Mouse (Mus musculus) adrenal gland, postnatal 36 days (tissue): ENCODE results near the gene Tbc1d23. TPM values are rescaled to one million over a fixed set of nuclear protein-coding genes. Genes with fewer than 3 reads are reported as not detected.
"Not testable (repeated sequence)": the region's sequence is repeated elsewhere in the genome, so short reads cannot be mapped to it uniquely, and the experiment has no call there.

Experiments used
- DNase-seq, 2 experiments: peaks; one replicate each; pipeline ENCODE4 v3.0.0; 2021; ENCODE audit warnings: mixed read lengths in 1 of 2
- long read RNA-seq, 2 experiments: library from polyadenylated mRNA; stranded (forward); transcript quantifications; one replicate each; pipeline ENCODE4 v2.0.0; 2021; ENCODE audit warnings: borderline sequencing depth in 2 of 2
- total RNA-seq, 2 experiments: library from RNA; stranded (reverse); gene quantifications; 2 replicates each; pipeline ENCODE4 v1.2.3; 2021

Tbc1d23 gene
- 10 to 100 TPM; 35.0 to 40.0 TPM for total RNA-seq
- long read RNA-seq, experiment 1, transcript Tbc1d23-201 (18 exons, 3,690 nt): major isoform, 6 of 14 reads
- long read RNA-seq, experiment 1, transcript Tbc1d23-203 (19 exons, 3,112 nt): minor isoform, 5 of 14 reads
- long read RNA-seq, experiment 1, partial matches to known transcripts: 2 of 14 reads
- long read RNA-seq, experiment 1, other reads (novel, unspliced or antisense): 1 of 14 reads
- long read RNA-seq, experiment 2, partial matches to known transcripts: 0 of 3 reads
- long read RNA-seq, experiment 2, other reads (novel, unspliced or antisense): 1 of 3 reads

GRCm38 (mm10) chr16:57231089-57231936 is at the start of gene Tbc1d23:
Tbc1d23 (minus strand) TSS chr16:57231504.
- DNase-seq: peak; percentile 96 to 97

- peak in 1 of 2 experiments; percentile 3 for DNase-seq
Measured at GRCm38 (mm10) chr16:57280221-57281217, 49.2 kb upstream of the Tbc1d23 start.

GRCm38 (mm10) chr16:57278976-57279626 is 47.8 kb upstream of the Tbc1d23 start:
- no peak for DNase-seq

- no peak for DNase-seq
Measured at GRCm38 (mm10) chr16:57269751-57270150, 38.4 kb upstream of the Tbc1d23 start.

- no peak for DNase-seq
Measured at GRCm38 (mm10) chr16:57268058-57268841, 36.9 kb upstream of the Tbc1d23 start.

- no peak for DNase-seq
Measured at GRCm38 (mm10) chr16:57267068-57267467, 35.8 kb upstream of the Tbc1d23 start.

GRCm38 (mm10) chr16:57260152-57260551 is 28.8 kb upstream of the Tbc1d23 start:
- DNase-seq: no peak

- no peak for DNase-seq
Measured at GRCm38 (mm10) chr16:57259356-57260083, 28.2 kb upstream of the Tbc1d23 start.

GRCm38 (mm10) chr16:57251589-57252421 is 20.5 kb upstream of the Tbc1d23 start:
- DNase-seq: peak in 1 of 2 experiments; percentile 15

GRCm38 (mm10) chr16:57250991-57251390 is 19.7 kb upstream of the Tbc1d23 start:
- DNase-seq: no peak

GRCm38 (mm10) chr16:57247464-57247863 is 16.2 kb upstream of the Tbc1d23 start:
- no peak for DNase-seq

GRCm38 (mm10) chr16:57246596-57246995 is 15.3 kb upstream of the Tbc1d23 start:
- DNase-seq: no peak

GRCm38 (mm10) chr16:57243858-57244248 is 12.5 kb upstream of the Tbc1d23 start:
- peak; percentile 81 to 84 for DNase-seq

GRCm38 (mm10) chr16:57243205-57243857 is 12.0 kb upstream of the Tbc1d23 start:
- DNase-seq: no peak

GRCm38 (mm10) chr16:57242857-57243204 is 11.5 kb upstream of the Tbc1d23 start:
- DNase-seq: no peak

GRCm38 (mm10) chr16:57235871-57236510 is 4.7 kb upstream of the Tbc1d23 start:
- DNase-seq: no peak

GRCm38 (mm10) chr16:57231937-57232310 is 620 bp upstream of the Tbc1d23 start:
- DNase-seq: not testable (repeated sequence)

- DNase-seq: no peak
Measured at GRCm38 (mm10) chr16:57226444-57226843, 4.9 kb downstream of the Tbc1d23 start.
